Mouse (Mus musculus): ENCODE measurements at regions not wholly inside any gene's neighbourhood (a gene's known extent, or its start where the extent isn't known, plus 50 kb on each side); places are given as distances from the start of the nearest gene placed in this dataset.

- no peak for DNase-seq
Observed at GRCm38 (mm10) chr11:51911481-51911880, 54.0 kb upstream of the Jade2 start.

DNA sequence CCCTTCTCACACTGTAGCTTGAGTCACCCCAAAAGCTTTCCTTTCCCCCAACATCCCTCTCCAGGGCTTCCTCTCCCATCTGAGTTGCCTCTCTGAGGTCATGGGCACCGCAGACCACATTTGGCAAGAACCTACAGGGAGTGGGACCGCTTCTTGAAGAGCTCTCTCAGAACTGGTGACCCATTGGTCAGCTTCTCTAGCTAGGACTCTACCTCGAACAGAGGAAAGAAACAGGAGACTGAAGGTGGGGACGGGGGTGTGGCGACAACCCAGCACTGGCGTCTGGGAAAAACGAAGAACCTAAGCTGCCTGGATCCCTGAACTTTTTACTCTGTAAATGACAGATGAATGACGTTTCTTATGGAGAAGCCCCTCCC is 51.8 kb upstream of the Cdkn2aipnl start:
- DNase-seq: no peak

- peak; percentile 94 for DNase-seq
Observed at GRCm38 (mm10) chr11:51916033-51916929, 51.2 kb upstream of the Cdkn2aipnl start.
